Mouse (Mus musculus) layer of hippocampus, postnatal 10 days (tissue): ENCODE data around the gene Slc26a8. TPM values are rescaled to one million over a fixed set of nuclear protein-coding genes. Genes with fewer than 3 reads are reported as not detected.

Experiments used
- DNase-seq, 2 experiments: peaks; one replicate each; pipeline ENCODE4 v3.0.0; 2021; ENCODE audit warnings: low spot score in 2 of 2
- total RNA-seq, 2 experiments: library from RNA; stranded (reverse); gene quantifications; 2 replicates each; pipeline ENCODE4 v1.2.3; 2021

Gene Slc26a8
- total RNA-seq, 2 experiments from 2014 or later, result 7.4 to 9.0 TPM

GRCm38 (mm10) chr17:28600780-28601179 lies 89.3 kb downstream of the Slc26a8 start:
- no peak for DNase-seq

GRCm38 (mm10) chr17:28593965-28594364 lies 96.1 kb downstream of the Slc26a8 start:
- no peak for DNase-seq

GRCm38 (mm10) chr17:28592998-28593397 lies 97.0 kb downstream of the Slc26a8 start:
- peak; percentile 85 to 86 for DNase-seq

- no peak for DNase-seq
These were observed 98.6 kb downstream of the Slc26a8 start for GRCm38 (mm10) chr17:28591476-28591875.

- no peak for DNase-seq
These were observed 99.4 kb downstream of the Slc26a8 start for GRCm38 (mm10) chr17:28590596-28590995.

GRCm38 (mm10) chr17:28588591-28588990 lies 101.4 kb downstream of the Slc26a8 start:
- DNase-seq, result no peak

Other genes with a start within 250 kb of the Slc26a8 start
- gene Fkbp5, start 172.7 kb downstream of the Slc26a8 start, total RNA-seq, result 10 to 100 TPM; 42.8 to 45.6 TPM
- gene Armc12, start 159.4 kb downstream of the Slc26a8 start, total RNA-seq, result not detected
- not detected for gene Clpsl2, start 140.8 kb downstream of the Slc26a8 start, total RNA-seq
- not detected for gene Clps, start 129.5 kb downstream of the Slc26a8 start, total RNA-seq
- gene Lhfpl5, start 114.6 kb downstream of the Slc26a8 start, total RNA-seq, result 1 to 10 TPM; 6.0 to 6.1 TPM
- gene Srpk1, start 67.5 kb downstream of the Slc26a8 start, total RNA-seq, result 100 to 1,000 TPM; 103 to 105 TPM
- gene Mapk14, start 1.1 kb upstream of the Slc26a8 start, total RNA-seq, result 10 to 100 TPM; 55.4 to 60.4 TPM
- gene AC170998.1, start 35.9 kb upstream of the Slc26a8 start, total RNA-seq, result 1 to 10 TPM; 1.9 to 2.4 TPM
- gene Mapk13, start 79.1 kb upstream of the Slc26a8 start, total RNA-seq, result 1 to 10 TPM in 1 of 2 experiments, under 1 TPM in 1; 0.96 to 2.2 TPM
- 10 to 100 TPM; 37.2 to 37.7 TPM for gene Brpf3, start 110.9 kb upstream of the Slc26a8 start, total RNA-seq
- under 1 TPM; 0.27 to 0.46 TPM for gene Pnpla1, start 168.2 kb upstream of the Slc26a8 start, total RNA-seq
- gene 4930539E08Rik, start 225.1 kb upstream of the Slc26a8 start, total RNA-seq, result 1 to 10 TPM; 4.7 to 5.1 TPM